Mouse (Mus musculus): Measurements from ENCODE around the gene Crebbp.

DNA sequence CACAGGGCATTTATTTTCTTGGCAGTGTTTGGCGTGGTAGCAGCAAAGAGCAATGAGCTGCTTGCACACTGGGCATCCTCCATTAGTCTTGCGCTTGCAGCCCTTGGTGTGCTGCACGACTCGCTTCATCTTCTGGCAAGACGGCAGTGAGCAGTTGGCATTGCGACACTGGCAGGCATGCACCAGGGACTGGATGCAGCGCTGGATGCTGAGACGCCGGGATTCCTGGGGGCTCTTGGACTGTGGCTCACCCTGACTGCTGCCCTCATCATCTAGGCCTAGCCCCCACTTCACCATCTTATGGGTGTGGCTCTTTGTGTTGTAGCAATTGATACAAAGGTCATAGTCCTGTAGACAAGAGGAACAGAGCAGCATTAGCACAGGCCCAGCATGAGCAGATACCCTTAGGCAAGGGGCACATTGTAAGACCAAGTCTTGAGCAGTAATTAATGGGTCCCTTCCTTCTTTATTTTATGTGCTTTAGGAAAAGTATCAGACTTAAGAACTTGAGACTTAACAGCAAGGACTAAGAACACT lies 127.9 kb downstream of the Crebbp start:
- TF ChIP-seq CTCF (IDR thresholded peaks at IDR 0.05; ENCODE audit: borderline replicate concordance, insufficient read depth, low read depth, low read length) (no peak), POLR2A (IDR thresholded peaks at IDR 0.05; ENCODE audit: borderline replicate concordance, insufficient read depth, low read length) (no peak)

All from cerebellum, adult 2 months (tissue).